19 mouse cellular contexts compared by ENCODE assay signal in genomic region chr5:115954549-115954948, GRCm38 (mm10).
DNase-seq lines count a peak whose midpoint lies in the region; ATAC-seq and TF ChIP-seq lines count a peak whose summit lies in the region.
"Had no signal": no experiment of that assay in that cellular context is flagged by ENCODE, and none has a peak within 500 bp of the region (broad histone marks: within the 10 kb centered on the region; RNA-seq: fewer than 3 reads in every experiment).

No protein-coding gene starts in this region.

- H3K27ac ChIP-seq in layer of hippocampus, adult 2 months, result peak overlapping the region; percentile 70
- H3K27ac ChIP-seq in intestine, postnatal 0 days (ENCODE audit: low read depth, low read length), result no peak overlapping the region
- H3K27ac ChIP-seq: embryonic facial prominence, embryonic 13.5 days; forebrain, embryonic 12.5 days; hindbrain, embryonic 15.5 days had no signal

- no peak for TF ChIP-seq CTCF in layer of hippocampus, adult 2 months (conservative IDR thresholded peaks at IDR 0.05)
- TF ChIP-seq CTCF in intestine, postnatal 0 days (IDR thresholded peaks at IDR 0.05; ENCODE audit: low read depth), result no peak

- DNase-seq in layer of hippocampus, adult 2 months (ENCODE audit: low spot score in 2 of 2), result no peak
- DNase-seq in layer of hippocampus, adult 9-10 months (ENCODE audit: low spot score), result no peak
- peak; percentile 89 to 96 for DNase-seq in adrenal gland, adult (ENCODE audit: inconsistent age in 2 of 2, low spot score in 1 of 2)
- peak; percentile 82 for DNase-seq in adrenal gland, postnatal 10 days
- peak; percentile 22 for DNase-seq in brain, adult 2 months (ENCODE audit: low read depth, low spot score)
- DNase-seq in cerebellum, postnatal 14 days, result no peak
- DNase-seq in urinary bladder, adult 18-20 months (ENCODE audit: low spot score in 2 of 2), result no peak
- DNase-seq: B cell, adult 2 months; cerebellum, adult 11 months; cerebellum, adult 8-10 months; cerebellum, postnatal 25 days; forebrain, postnatal 0 days; gastrocnemius, postnatal 14 days had no signal

- H3K27me3 ChIP-seq in intestine, postnatal 0 days (replicated peaks; ENCODE audit: control insufficient read depth, insufficient read depth, low read length), result no peaks in the 10 kb centered on the region
- H3K27me3 ChIP-seq: embryonic facial prominence, embryonic 13.5 days; forebrain, embryonic 12.5 days; heart, embryonic 12.5 days; hindbrain, embryonic 15.5 days had no signal

- WGBS in intestine, postnatal 0 days, result 93% methylated on average over 14 of the region's 14 CpGs

- H3K4me3 ChIP-seq in layer of hippocampus, adult 2 months, result no peak overlapping the region
- H3K4me3 ChIP-seq in intestine, postnatal 0 days (ENCODE audit: low read depth, low read length), result no peak overlapping the region
- H3K4me3 ChIP-seq: embryonic facial prominence, embryonic 13.5 days; forebrain, embryonic 12.5 days; heart, embryonic 12.5 days; hindbrain, embryonic 15.5 days had no signal

- H3K36me3 ChIP-seq in intestine, postnatal 0 days (ENCODE audit: control insufficient read depth, insufficient read depth), result peaks cover 31% of the 10 kb centered on the region

- ATAC-seq in intestine, postnatal 0 days, result no peak
- ATAC-seq: CD4-positive, CD25-positive, alpha-beta regulatory T cell, adult 4 months; forebrain, postnatal 0 days had no signal

- 0 out of 2 replicates have a peak, but pooled peaks cover 2% of the 10 kb centered on the region for H3K9me3 ChIP-seq in intestine, postnatal 0 days (ENCODE audit: control insufficient read depth)

- H3K4me1 ChIP-seq in intestine, postnatal 0 days (replicated peaks; ENCODE audit: control insufficient read depth, insufficient read depth, low read length), result no peaks in the 10 kb centered on the region
- H3K4me1 ChIP-seq: embryonic facial prominence, embryonic 13.5 days; forebrain, embryonic 12.5 days; heart, embryonic 12.5 days; hindbrain, embryonic 15.5 days had no signal

- H3K4me2 ChIP-seq in intestine, postnatal 0 days (replicated peaks; ENCODE audit: low read depth), result no peak overlapping the region
- H3K4me2 ChIP-seq: embryonic facial prominence, embryonic 13.5 days; forebrain, embryonic 12.5 days; heart, embryonic 12.5 days; hindbrain, embryonic 15.5 days had no signal

- no peak overlapping the region for H3K9ac ChIP-seq in intestine, postnatal 0 days (ENCODE audit: low read depth, low read length)
- H3K9ac ChIP-seq: embryonic facial prominence, embryonic 13.5 days; forebrain, embryonic 12.5 days; forebrain, postnatal 0 days; heart, embryonic 12.5 days; hindbrain, embryonic 15.5 days had no signal

Comparison
In these comparisons a context has a peak if more than half of its experiments do, and no peak if none do; other contexts are left out.
1. DNase-seq: peak in adrenal gland, adult (2 of 2), adrenal gland, postnatal 10 days (single experiment) and brain, adult 2 months (single experiment); none in layer of hippocampus, adult 2 months (0 of 2), layer of hippocampus, adult 9-10 months (single experiment), cerebellum, postnatal 14 days (0 of 2) and urinary bladder, adult 18-20 months (0 of 2).